Mouse (Mus musculus): Measurements from ENCODE around the gene Lingo1.

Lingo1 gene

DNA sequence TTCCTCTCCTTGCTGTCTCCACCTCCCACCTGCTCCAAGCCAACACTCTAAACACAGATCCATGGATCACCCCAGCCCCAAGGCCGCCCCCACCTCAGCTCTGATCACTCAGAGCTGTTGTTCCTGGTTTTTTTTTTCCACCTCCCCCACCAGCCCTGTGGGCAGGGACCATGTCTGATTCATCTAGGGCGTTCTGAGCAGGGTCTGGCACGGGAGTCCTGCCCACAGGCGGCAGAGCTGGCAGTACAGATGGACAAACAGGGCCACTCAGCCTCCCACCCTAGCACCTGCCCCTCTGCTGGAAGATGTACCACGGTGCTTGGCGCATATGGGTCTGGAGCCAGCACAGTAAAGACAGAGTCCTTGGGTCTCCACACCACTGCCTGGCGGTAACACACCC lies 114.3 kb downstream of the Lingo1 start:
- no peak for DNase-seq (ENCODE audit: low read depth, low spot score)

DNA sequence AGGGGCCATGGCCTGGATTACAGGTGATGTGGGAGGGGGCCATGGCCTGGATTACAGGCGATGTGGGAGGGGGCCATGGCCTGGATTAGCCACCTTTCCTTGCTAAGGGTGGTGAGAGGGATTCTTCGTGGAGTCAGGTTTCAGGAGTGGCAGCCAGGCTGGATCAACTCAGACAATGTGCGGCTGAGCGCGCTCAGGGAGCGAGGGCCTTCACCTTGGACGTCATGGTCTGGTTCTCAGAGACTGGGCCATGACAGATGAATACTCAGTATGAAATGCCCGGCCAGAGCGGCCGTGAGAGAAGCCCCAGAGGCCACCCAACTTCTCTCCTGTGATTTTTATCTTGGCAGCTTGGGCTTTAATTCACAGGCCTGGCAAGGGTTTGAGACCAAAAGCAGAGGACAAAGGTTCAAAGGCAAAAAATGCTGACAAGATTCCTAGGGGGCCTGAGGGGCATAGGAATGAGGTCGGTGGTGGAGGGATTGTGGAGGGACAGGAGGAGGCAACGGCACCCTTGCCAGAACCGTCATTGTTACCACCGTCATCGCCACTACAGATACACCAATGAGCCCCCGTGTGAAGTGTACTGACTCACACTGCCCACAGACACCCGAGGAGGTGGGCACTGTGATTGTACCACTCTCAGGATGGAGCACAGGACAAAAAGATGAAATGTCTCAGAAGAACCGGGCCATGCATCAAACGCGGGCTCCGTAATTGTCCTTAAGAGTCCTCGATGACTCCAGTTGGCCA lies 117.2 kb downstream of the Lingo1 start:
- no peak for DNase-seq (ENCODE audit: low read depth, low spot score)

DNA sequence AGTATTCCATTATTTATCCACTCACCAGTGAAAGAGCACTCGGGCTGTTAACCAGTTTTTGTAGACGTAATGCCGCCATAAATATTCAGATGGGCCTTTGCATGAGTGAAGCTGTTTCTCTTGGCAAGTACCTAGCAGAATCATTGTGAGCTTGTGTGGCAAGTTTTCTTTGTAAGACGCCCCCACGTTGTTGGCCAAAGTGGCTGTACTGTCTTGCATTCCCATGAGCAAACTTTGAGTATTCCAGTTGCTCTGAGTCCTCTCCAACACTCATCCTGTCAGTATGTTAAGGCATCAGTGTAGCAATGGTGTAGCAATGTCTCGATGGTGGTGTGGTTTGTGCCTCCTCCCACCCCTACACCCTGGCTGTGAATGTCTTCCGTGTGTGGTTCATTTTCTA lies 120.6 kb downstream of the Lingo1 start:
- DNase-seq (ENCODE audit: low read depth, low spot score), result no peak

DNA sequence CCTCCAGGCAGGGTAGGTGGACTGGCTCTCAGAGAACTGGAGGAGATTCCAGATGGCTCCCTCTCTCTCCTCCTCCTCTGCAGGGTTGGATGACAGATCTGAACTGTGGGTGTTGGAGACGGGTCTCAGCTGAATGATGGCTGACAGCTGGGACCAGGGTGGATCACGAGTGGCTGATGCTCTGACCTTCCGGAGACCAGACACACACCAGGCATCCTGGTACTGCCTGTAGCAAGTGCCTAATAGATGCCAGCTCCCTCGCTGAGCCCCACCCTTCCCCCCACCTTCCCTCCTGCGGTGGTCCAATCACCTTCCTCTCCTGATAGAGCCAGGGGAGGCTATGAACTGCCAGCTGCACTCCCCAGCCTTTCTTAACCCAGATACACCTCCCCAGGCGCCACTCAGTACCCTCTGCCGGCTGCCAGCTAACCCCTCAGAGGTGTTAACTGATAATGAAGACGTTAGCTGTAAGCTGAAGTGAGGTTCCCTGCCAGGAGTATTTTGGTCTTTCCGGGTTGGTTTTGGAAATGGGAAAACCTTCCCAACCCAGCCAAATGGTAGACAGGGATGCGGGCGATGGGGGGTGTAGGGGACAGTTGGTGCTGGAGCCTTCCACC lies 126.6 kb downstream of the Lingo1 start:
- no peak for DNase-seq (ENCODE audit: low read depth, low spot score)

DNA sequence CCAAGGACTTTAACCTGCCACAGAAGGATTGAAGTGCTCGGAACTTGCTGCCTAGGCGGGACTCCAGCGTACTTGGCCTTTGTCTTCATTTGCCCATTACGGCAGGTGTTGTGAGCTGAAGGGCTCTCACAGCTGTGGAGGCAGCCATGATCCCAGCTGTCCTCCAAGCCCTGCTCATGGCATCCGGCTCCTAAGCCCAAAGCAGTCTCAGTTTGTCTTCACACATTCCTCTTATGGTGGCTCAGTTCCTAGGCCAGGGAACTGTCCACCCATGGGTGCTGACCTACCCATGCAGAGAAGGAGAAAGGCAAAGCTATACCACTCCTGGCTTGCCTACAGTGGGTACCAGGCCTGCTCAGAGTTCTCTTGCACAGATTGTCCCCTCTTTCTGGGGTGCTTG lies 132.1 kb downstream of the Lingo1 start:
- no peak for DNase-seq (ENCODE audit: low read depth, low spot score)

DNA sequence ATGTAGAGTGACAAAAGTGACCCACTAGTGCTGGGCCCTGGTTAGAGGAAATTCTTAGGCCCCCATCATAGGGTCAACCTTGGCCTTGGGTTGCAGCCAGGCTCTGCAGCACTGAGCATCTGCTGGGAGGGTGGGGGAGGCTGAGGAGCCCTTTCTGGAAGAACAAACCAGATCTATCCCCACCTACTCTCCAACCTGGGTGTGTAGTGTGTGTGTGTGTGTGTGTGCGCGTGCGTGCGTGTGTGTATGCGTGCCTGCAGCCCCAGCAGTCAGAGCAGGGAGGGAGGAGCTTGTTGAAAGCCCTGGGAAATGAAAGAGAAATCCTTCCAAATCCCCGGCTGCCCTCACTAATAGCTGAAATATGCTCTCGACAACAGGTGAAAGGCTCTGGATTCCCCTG lies 133.3 kb downstream of the Lingo1 start:
- no peak for DNase-seq (ENCODE audit: low read depth, low spot score)

DNA sequence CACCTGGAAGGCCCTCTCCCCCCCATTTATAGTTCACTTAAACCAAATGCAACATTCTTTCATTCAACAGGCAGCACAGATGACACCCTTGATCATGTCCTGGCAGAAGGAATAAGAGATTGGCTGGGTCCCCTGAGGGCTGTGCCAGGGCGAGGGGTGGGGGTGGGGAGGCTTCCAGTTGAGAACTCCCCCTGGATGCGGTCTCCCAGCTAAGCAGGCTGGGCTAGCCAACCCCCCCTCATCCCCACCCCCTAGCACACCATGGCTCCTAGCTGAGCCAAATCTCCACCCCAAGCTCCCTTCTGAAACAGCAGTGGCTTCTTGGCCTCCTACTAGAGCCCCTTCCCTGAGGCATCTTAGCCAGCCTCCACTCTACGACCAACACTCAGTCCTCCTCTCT lies 133.9 kb downstream of the Lingo1 start:
- DNase-seq (ENCODE audit: low read depth, low spot score), result no peak

DNA sequence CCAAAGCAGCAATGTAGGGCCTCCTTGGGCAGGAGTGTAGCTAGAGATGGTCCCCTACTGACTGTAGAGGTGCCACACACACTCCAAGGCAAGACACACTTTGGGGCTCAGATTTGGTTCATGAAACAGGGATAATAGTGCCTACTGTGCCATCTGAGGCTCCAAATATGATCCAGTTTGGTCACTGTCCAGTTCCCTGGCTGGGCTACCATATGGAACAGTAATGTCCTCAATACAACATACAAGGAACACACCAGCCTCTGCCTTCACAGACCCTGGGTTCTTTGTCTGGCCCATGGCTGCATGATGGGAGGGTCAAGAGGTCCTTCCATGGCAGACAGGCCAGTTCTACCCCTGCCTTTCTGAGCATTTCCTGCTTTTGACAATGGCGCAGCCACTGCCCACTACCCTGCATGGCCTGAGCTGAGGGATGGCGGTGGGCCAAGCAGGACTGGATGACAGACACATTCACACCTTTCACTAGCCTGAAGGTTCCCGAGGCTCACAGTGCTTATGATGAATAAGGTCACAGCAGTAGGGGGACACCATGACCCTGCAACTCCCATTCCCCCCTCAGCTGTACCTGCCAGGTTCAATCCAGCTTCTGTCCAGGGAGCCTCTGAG lies 134.9 kb downstream of the Lingo1 start:
- DNase-seq (ENCODE audit: low read depth, low spot score), result no peak

DNA sequence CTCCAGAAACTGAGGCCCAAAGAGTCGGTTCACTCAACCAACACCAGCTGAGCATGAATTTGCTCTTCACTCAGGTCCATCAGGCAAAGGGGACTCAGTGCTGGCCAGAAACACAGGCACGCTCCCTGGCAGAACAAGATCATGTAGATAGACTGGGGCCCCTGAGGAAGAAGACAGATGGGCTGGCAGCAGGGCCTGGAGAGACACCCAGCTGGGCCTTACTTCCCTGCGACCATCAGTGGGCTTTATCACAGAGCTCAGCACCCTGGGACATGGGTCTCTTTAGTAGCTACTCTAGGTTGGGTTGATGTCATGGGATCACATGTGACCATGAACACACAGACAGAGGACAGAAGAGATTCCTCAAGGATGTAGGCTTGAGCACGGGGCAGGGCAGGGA lies 137.7 kb downstream of the Lingo1 start:
- DNase-seq (ENCODE audit: low read depth, low spot score), result no peak

DNA sequence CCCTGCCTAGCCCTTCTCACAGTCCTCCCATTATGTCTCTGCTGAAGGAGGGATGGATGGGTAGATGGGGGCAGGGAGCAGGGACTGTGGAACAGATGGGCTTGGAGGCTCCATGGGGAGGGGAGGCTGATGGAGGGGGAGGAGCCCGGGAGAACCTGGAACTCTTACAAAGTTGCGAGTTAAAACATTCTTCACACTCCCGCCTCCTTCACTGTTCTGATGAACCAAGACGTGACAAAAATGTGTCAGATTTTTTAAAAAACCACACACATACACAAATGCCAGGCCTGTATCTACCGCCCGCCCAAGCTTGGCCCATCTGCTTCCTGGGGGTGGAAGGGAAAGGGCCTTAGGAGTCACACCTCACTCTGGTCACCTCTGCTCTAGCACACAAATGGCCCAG lies 138.3 kb downstream of the Lingo1 start:
- DNase-seq (ENCODE audit: low read depth, low spot score), result no peak

DNA sequence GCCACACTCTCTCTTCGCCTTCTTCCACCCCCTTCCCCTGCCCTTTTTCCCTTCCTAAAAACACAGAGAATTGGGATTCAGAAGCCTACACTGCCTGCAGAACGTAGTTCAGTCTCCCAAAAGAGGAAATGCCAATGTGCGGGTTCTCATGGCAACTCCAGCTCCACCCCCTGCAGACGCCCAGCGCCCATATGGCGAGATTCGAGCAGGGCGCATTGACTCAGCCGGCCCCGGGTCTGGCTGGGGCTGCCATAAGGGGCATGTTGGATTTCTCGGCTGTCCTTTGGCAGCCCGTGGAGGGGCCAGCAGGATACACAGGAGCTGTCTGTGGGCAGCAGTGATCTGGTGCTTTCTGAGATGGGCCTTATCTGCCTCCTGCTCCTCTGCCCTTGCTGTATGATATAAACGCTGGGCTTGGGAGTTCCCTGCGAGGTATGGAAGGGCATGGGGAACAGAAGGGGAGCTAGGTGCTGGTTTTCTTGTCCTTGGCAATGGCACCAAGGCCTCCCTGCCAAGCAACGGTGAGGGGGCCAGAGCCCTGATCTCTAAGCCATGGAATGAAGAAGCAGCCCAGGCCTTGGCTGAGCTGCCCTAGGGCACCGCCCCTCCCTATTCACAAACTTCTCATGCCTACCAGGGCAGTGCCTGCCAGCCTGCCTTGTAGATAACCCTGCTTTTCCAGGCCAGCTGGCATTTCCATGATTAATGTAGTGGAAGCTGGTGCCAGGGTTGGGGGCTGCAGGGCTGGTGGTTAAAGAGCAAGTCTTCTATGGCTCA lies 139.3 kb downstream of the Lingo1 start:
- DNase-seq (ENCODE audit: low read depth, low spot score), result no peak

DNA sequence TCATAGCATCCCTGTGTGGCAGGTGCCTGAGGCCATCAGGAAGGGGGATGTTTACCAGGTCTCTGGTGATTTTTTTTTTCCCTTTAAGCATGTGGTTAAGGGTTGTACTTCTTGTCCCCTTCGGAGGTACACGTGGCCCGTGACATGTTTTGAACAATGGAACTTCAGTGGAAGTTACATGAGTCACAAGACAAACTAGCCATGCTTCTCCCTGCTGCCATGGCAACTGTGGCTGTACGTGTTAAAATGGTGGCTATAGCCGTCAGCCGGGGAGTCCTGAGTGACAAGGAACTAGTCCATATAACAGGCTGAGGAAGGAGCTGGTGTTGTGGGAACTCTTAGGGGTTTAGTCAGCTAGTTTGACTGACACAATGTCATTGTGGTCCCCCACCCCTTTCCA lies 141.1 kb downstream of the Lingo1 start:
- no peak for DNase-seq (ENCODE audit: low read depth, low spot score)

DNA sequence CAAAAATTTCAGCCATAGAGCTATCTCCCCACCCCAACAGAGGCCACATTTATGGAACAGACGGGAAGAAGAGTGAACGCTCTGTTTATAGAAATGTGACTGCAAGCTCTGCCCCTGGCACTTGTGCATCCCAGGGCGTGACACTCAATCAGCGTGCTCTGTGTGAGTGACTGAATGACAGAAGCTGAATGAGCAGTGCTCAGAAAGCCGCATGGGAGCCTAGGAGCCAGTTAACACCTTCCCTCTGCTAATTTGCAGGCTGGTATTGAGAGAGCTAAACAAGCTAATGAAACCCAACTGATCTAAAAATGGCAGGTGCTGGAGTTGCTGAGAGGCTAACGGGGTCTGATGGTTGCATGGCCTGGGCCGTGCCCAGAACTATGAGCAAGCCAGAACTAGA lies 143.7 kb downstream of the Lingo1 start:
- no peak for DNase-seq (ENCODE audit: low read depth, low spot score)

DNA sequence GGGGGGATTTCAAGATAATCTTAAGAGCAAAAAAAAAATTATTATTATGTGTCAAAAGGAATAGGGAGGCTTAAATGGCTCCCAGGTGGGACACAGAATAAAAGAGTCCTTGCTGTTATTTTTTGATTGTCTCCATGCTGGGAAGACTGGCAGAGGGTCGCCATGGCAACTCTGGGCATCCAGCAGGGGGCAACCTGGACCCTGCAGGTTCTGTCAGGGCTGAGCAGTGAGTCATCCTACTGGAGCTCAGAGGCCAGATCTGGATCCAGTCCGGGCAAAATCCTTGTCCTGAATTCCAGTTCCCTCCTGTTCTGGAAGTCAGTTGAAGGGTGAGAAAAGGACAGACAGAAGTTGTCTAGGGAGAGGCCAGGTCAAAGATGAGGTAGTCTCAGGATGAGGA lies 144.7 kb downstream of the Lingo1 start:
- no peak for DNase-seq (ENCODE audit: low read depth, low spot score)

DNA sequence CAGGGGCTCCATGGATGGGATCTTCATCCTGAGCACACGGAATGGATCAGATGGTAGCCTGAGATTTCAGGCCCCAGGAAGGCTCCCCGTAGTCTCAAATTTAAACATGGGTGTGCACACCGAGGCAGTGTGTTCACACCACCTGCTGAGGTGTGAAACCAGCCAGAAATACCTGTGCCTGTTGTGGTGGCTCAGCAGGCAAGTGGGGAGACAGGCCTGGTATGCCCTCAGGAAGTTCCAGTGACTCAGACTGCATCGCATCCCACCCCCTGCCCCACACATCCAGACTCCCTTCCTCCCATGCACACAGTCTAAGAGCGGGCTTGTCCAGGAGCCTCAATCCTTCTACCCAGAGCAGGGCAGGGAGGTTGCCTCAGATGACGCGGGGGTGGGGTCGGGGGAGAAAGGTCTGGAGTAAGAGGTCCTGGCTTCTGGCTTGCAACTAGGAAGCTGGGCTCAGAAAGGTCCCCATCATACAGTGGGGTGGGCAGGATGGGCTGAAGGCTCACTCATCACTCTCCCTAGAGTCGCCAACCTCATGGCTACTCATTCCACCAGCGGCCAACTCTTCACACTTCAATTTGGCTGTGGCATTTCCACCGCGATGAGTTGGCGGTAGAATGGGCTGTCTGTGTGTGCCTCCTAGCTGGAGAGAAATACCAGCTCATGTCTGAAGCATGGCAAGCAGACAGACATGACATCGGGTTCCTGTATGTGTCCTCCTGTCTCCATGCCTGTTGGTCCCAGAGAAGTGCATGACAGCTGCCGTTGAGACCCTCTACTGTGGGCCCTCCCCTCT lies 149.8 kb downstream of the Lingo1 start:
- DNase-seq (ENCODE audit: low read depth, low spot score), result no peak

DNA sequence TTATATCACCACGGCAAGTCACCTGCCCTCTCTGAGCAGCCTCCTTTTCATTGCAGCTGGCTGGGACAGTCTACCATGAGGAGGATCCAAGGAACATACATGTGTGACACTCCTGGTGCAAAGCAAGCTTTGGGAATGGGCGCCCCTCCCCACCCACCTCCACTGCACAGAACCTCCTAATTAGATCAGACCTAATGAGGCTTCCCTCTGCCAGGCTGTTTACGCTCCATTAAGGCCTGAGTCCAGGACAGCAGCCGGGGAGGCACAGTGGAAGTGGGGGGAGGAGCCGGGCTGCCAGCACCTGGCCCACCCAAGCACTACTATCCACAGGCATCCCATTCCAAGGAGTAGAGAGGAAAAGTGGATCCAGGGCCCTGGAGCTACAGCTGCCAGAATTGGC lies 152.8 kb downstream of the Lingo1 start:
- no peak for DNase-seq (ENCODE audit: low read depth, low spot score)

DNA sequence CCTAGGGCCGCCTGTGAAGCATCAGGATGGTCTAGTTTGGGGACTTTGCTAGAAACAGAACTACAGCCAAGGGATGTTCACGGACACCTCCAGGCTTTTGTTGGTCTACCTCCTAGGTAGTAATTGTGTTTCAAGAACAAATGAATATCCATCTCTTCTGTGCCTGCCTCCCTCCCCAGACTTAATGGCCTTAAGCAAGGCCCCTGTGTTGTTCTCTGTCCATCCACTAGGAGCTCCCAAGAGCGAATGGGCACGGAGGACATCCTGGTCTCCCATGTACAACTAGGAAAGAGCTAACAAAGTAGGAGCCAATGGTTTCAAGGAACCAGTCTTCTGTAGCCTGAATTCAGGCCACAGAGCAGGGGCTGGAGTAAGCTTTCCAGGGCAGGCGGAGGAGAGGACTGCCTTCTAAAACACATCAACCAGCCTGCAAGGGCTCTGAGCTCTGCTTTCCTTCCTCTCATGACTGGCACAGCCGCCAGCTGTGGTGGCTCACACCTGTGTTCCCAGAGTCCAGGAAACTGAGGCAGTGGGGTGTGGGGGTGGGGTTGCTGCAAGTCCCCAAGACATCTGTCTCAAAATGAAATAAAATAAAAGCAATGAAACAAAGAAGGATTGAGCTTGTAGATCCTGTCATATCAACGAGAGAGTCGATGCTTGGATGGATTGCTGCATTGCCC lies 157.9 kb downstream of the Lingo1 start:
- DNase-seq (ENCODE audit: low read depth, low spot score), result peak; percentile 27

DNA sequence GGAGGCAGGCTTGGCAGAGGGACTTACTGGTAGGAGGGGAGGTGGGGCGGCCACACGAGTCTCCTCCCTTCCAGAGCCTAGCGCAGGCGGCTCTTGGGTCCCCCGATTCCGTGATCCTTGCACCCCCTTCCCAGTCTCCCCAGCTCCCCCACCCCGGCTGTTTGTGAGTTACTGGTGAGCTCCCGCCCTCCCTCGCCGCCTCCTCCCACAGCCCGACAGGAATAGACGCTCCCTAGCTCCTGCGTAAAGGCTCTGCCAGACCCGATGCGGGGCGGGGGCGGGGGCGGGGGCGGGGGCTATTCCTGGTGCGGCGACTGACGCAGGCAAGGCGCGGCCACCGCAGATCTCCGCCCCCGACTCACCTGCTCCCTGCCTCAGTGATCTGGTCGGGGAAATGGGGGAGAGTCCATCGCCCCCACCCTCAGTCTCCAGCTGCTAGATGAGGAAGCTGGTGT lies 158.8 kb downstream of the Lingo1 start:
- DNase-seq (ENCODE audit: low read depth, low spot score), result no peak

DNA sequence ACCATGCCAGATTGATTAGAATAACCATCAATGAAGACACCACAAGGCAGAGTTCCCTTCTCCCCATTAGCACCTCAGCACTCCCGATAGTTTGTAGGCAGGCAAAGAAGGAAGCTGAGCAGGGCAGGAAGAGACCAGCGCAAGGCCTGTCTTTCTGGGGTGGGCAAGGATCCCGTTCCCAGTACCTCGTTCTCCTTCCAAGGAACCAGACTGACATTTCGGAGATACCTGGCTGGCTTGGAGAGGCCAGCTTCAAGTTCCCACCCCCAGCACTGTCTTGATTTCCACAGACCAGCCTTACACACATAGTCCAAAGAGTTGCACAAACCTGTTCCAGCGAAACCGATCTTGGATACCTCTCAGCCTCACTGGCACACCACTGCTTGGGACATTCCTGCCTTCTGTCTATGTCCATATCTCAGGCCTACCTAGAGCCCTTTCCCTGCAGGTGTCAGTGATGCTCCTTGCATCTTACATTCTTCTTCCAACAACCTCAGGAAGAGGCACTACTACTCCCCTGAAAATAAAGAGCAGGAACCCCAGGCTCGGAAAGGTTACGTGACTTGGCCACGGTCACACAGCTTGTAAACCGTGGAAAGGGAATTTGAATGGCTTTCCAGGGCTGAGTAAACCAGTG lies 159.4 kb downstream of the Lingo1 start:
- DNase-seq (ENCODE audit: low read depth, low spot score), result no peak

DNA sequence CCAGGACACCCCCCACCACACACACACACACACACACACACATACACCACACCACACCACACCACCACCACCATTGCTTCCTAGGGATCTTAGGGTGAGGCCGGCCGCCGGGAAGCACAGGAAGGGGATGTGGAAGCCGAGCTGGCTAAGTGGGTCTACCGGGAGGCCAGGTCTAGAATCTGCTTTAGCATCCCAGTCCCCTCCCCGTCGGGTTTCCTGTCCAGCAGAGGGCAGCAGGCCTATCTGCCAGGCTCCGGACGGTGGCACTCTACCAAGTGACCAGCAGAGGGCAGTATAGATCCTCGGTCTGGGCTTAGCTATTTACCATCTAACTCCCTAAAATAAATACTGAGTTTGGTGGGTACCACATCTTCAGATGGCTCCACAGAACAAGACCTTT lies 160.1 kb downstream of the Lingo1 start:
- DNase-seq (ENCODE audit: low read depth, low spot score), result peak; percentile 86

All from embryo, embryonic 11.5 days (tissue).